Mouse (Mus musculus) megakaryocyte, embryonic 14.5 days (primary cell): ENCODE measurements around the gene Hrc.

ENCODE experiments used
- FLI1 ChIP-seq: IDR thresholded peaks from 2 replicates; pipeline ENCODE4 v1.6.1; 2012; ENCODE audit warnings: low read length, inconsistent platforms, mixed read lengths
- GATA1 ChIP-seq: IDR thresholded peaks from 3 replicates; pipeline ENCODE4 v1.6.1; 2012; ENCODE audit warnings: mixed read lengths, low read length, inconsistent platforms, borderline replicate concordance

GRCm38 (mm10) chr7:45342081-45342480, 7.0 kb downstream of the Hrc start:
- TF ChIP-seq GATA1, result no peak
- no peak for TF ChIP-seq FLI1
